Mouse (Mus musculus) bone marrow macrophage, adult 2 months (primary cell): ENCODE results near the gene Gm28043.

Experiments
- CTCF ChIP-seq: IDR thresholded peaks from 2 replicates; pipeline ENCODE4 v1.5.1; 2012; ENCODE audit warnings: low read depth, mild to moderate bottlenecking, low read length, moderate library complexity
- POLR2A ChIP-seq: IDR thresholded peaks from 2 replicates; pipeline ENCODE4 v1.6.1; 2012; ENCODE audit warnings: mild to moderate bottlenecking, low read depth, low read length, borderline replicate concordance

GRCm38 (mm10) chr17:29584737-29585136 is 29.9 kb upstream of the Gm28043 start:
- TF ChIP-seq CTCF (no peak), POLR2A (no peak)
